Mouse (Mus musculus) 3134 (cell line): ENCODE data around the gene Btbd9.

Experiments used
- DNase-seq: peaks from one replicate; pipeline ENCODE4 v3.0.0-alpha.2; 2011; ENCODE audit warnings: low spot score; ENCODE audit not compliant: insufficient read length; ENCODE audit errors: extremely low read depth

Gene Btbd9

DNA sequence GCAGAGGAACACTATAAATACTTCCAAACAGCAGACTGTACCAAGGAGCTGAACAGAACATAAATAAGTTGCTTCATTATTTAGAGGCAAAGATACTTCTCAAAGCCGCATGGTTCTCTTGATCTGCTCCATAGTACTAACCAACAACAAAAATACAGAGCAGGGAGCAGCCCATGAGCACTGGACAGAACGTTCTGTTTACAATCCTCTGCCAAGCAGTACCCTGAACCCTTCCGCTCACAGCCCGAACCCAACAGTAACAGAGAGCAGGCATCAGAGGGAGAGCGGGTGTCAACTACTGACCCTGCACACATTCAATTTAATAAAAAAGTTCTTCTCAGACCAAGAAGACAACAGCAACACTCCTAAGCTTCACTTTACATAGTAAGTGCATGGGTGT is 117.4 kb downstream of the Btbd9 start:
- DNase-seq = no peak

DNA sequence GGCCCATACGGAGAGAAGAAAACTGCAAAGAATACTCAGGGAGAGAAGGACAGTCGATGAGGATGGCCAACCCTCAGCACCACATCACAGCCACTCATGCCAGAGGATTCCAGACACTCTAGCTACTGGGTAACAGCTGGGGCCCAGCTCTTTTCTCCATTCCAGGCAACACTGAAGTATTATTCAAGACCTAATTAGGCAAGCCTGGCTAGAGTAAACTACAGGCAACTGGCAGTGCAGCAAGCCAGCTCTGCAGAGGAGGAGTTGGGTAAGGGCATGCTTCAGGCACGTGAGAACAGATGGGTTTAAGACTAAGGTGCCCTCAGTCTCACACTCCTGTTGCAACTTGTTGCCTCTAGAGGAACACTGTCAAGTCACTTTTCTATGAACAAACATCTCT is 118.0 kb downstream of the Btbd9 start:
- DNase-seq = no peak

- DNase-seq = no peak
Measured at GRCm38 (mm10) chr17:30457486-30457885, 118.8 kb downstream of the Btbd9 start.

- no peak for DNase-seq
Measured at GRCm38 (mm10) chr17:30456293-30456692, 120.0 kb downstream of the Btbd9 start.

DNA sequence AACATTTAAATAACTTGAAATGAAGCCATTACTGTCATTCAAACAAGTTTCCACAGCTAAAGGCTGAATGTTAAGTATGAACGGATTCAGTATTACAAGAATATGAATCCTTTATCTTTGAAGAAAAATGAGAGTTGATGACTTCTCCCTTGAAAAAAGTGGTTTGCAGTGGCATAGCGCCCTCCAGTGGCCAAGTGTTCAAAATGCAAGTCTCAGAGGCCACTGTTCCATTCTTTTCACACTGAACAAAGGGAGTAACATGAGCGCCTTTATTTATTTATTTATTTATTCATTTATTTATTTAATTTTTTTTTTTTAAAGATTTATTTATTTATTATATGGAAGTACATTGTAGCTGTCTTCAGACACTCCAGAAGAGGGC is 121.4 kb downstream of the Btbd9 start:
- no peak for DNase-seq

DNA sequence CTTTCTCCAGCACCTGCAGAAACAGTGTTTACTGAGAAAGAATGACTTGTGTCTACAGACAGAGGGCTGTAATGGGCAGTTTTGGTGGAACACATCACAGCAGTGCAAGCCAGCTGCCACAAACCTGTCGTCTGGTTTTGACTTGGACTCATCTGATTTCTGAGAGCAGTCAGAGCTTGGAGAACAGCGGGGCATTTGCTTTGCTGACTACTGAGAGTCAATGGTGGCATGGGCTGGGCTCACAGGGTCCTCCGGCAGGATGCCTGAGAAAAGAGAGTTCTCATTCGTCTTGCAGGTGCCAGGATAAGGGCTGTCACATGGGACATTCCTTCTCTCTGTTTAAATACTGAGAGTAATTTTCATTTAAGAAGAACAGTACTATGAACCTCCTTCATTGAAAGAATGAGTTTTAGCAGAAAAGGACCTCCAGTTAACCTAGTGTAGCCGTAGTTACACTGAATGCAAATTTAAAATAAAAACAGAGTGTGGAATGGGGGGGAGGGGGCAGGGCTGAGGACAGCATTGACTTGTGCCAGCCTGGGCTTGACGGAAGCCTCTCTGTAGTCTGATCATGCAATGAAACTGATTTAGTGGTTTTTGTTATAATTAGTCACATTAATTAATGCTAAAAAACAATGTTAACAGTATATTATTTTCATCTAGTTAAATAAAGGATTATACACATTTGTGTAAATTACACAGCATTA is 122.0 kb downstream of the Btbd9 start:
- DNase-seq = no peak

- DNase-seq = no peak
Measured at GRCm38 (mm10) chr17:30453272-30453671, 123.0 kb downstream of the Btbd9 start.

DNA sequence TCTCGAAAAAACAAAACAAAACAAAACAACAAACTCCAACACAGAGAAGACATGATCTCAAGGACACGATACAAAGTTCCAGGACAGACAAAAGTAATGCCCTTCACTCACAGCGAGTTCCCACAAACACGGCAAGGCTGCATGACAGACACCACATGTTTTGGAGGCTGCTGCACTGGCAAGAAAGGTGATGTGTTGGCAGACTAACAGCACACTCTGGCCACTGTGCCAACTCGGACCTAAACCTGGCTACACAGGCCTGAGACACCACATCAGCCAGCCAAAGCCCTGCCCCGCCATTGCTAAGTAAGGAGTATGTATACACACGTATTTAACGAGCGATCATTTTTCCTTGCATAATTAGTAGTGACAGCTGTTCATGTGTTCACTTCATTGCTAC is 123.9 kb downstream of the Btbd9 start:
- DNase-seq = no peak

DNA sequence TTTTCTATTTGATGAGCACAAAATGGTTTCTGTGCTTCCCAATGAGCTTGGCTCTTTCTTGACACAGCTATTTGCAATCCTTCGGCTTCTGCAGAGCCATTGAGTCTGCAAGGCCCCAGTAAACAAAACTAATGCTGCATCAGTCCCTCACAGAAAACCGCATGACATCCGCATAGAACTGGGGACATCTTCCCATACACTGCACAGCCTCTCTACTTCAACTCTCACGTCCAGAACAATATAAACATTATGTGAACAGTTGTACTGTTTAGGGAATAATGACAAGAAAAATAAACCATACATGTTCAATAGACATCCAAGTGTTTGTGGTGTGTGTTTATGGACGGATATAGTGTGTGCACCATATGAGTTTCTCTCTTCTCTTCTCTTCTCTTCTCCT is 127.7 kb downstream of the Btbd9 start:
- DNase-seq = no peak

DNA sequence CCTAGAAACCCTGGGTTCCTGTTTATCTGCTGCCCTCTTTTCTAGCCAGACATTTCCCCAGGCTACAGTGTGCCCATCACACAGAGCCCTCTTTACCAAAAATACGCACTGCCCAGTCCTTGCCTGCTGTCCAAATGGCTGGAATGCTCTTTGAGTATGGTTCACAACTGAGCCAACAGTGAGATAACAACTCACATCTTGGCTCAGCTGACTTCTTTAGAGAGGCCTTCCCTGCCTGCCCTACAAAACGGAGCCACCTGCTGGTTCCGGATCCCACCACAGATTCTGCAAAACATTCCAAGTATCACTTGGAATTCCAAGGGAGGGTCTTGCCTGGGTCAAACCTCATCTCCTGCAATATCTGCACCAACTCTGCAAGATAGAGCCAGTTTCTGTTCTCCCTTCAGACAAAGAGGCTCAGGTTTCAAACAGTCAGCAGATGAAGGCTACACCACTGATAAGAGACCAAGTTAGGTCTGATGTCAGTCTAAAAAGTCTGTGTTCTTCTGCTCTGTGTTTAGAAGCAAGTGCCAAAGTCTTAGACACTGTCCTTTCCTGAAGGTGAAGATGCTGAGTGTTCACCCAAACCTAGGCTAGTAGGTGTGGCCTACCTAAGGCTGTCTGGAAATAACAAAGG is 130.4 kb downstream of the Btbd9 start:
- no peak for DNase-seq

GRCm38 (mm10) chr17:30439702-30440101 is 136.6 kb downstream of the Btbd9 start:
- peak; percentile 62 for DNase-seq

- peak; percentile 78 for DNase-seq
Measured at GRCm38 (mm10) chr17:30438786-30439185, 137.5 kb downstream of the Btbd9 start.

DNA sequence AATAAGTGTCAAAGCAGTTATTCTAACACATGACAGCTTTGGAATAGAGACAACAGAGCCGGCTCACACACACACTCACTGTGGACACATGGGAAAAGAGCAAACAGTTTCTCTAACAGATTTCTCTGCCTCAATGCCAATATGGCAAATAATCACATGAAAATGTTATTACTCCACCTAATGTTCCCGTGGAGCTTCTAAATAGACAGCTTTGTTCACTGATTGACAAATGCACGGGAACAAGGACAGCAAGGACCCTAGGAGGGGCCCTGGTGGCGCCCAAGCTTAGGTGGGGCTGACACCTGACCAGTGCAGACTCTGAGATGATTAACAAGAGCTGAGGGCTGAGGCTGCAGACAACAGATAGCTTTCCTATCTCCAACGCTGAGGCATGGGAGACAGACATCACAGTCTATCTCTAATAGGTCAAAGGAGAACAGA is 140.2 kb downstream of the Btbd9 start:
- no peak for DNase-seq

- no peak for DNase-seq
Measured at GRCm38 (mm10) chr17:30435478-30435877, 140.8 kb downstream of the Btbd9 start.

- DNase-seq = no peak
Measured at GRCm38 (mm10) chr17:30432094-30432493, 144.2 kb downstream of the Btbd9 start.

- no peak for DNase-seq
Measured at GRCm38 (mm10) chr17:30430961-30431640, 145.2 kb downstream of the Btbd9 start.

DNA sequence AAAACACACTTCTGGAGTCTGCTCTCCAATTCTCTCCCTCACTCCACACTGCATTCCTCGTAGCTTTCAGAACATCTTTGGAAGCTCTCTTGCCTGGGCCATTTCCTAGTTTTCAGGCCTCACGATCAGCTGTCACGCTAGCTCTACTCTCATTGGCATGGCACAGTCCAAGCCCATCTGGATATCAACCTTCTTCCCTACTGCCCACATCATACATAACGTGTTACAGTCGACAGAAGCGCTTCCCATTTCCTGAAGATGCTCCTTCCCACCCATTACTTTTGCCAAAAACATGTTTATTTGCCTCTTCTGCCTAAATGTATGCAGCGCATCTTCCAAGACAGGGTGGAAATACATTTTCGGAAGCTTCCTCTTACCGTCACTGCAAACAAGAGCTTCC is 147.6 kb downstream of the Btbd9 start:
- DNase-seq = no peak

- no peak for DNase-seq
Measured at GRCm38 (mm10) chr17:30423256-30423852, 152.9 kb downstream of the Btbd9 start.

DNA sequence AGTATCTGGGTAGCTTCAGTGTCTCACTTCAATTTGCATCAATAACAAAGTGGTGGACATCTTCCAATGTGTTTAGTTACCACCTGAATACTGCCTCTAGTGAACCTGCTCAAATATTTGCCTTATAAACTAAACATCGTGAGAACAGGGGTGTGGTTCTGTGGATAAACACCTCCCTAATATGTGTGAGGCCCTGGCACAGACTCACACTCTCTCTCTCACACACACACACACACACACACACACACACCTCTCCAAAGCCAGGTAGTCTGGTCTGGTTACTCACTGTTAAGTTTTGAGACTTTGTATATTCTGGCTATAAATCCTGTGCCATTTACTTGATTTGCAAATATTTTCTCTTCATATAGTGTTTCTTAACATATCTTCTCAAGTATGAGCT is 154.0 kb downstream of the Btbd9 start:
- no peak for DNase-seq

- DNase-seq = no peak
Measured at GRCm38 (mm10) chr17:30421256-30421655, 155.0 kb downstream of the Btbd9 start.

DNA sequence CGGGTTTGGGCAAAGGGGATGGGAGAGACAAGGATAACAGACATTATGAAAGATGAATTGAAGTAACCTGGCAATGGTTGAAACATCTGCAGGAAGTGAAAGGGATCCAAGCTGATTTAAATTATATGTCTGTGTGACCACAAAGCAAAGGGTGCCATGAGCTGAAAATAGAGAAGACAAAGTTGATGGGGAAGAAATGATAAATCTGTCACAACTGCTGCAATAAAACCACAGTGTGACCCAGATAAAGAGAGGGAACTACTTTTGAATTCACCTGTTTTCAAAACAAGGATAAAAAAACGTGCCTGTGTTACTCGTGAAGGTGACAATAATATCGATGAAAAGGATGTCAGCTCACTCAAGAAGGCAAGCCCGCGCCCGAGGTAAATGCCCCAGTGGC is 156.8 kb downstream of the Btbd9 start:
- DNase-seq = no peak

DNA sequence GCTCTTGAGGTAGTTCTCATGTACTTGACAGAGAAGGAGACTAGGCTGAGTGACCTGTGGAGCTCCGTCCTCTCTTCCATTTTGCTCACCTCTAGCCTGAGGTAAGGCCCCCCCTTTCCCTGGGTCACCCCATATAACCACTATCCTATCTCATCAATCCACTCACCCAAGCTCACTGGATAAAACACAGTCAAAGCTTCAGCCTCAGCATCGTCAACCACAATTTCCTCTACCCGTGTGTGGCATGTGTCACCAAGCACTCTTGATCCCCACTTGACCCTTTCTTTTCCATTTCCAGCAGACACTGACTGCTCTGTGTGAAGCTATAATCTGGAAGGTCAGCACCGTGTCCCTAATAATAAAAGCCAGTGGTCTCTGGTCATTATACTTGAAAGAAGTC is 157.8 kb downstream of the Btbd9 start:
- no peak for DNase-seq
